8 mouse cellular contexts compared by ENCODE assay signal in the genomic region with DNA sequence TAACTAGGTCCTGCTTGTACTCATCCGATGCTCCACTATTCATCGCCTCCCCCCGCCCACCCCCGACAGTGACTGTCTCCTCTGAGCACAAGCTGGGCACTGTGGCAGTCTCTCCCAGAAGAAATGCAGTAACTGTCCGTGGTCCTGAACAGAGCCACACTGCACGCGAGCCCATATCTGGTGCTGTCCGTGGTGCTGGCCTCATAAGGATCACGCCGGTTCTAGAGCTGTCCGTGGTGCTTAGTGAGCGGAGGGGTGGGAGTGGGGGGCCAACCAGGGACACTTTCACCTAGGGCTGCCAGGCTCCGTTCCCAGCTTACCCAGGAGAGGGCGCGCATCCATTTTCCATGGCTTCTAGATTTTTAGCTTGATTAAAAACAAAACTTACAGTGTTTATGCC. TPM values are rescaled to one million over a fixed set of nuclear protein-coding genes. Genes with fewer than 3 reads are reported as not detected.
DNase-seq lines count a peak whose midpoint lies in the region; ATAC-seq and TF ChIP-seq lines count a peak whose summit lies in the region.

No protein-coding gene starts in this region.

- no peaks in the 10 kb centered on the region for H3K9me3 ChIP-seq in forebrain, embryonic 14.5 days (replicated peaks; ENCODE audit: control insufficient read depth, low read length)
- no peaks in the 10 kb centered on the region for H3K9me3 ChIP-seq in lung, embryonic 14.5 days (ENCODE audit: low read depth, low read length)

- no peak overlapping the region for H3K4me2 ChIP-seq in forebrain, embryonic 14.5 days (ENCODE audit: low read length)
- no peak overlapping the region for H3K4me2 ChIP-seq in lung, embryonic 14.5 days

- H3K9ac ChIP-seq in forebrain, embryonic 14.5 days (ENCODE audit: low read length): no peak overlapping the region
- H3K9ac ChIP-seq in lung, embryonic 14.5 days: no peak overlapping the region

- no peaks in the 10 kb centered on the region for H3K36me3 ChIP-seq in forebrain, embryonic 14.5 days (ENCODE audit: control insufficient read depth, insufficient read depth, low read length)
- no peaks in the 10 kb centered on the region for H3K36me3 ChIP-seq in lung, embryonic 14.5 days (ENCODE audit: insufficient read depth)

- H3K4me3 ChIP-seq in forebrain, embryonic 14.5 days (ENCODE audit: low read depth, low read length): no peak overlapping the region
- no peak overlapping the region for H3K4me3 ChIP-seq in lung, embryonic 14.5 days (ENCODE audit: low read depth, low read length)

- ATAC-seq in forebrain, embryonic 14.5 days: 0 out of 2 replicates have a peak, but pooled peaks have one; percentile 54
- peak; percentile 85 for ATAC-seq in lung, embryonic 14.5 days (ENCODE audit: insufficient read depth)

- intact Hi-C loops in heart, postnatal 14 days (cut with DNase I): loop anchor here (1.0 kb wide), 1 partner anchor 24 kb away; no protein-coding TSS in a partner anchor

- H3K27me3 ChIP-seq in forebrain, embryonic 14.5 days (replicated peaks; ENCODE audit: control insufficient read depth, insufficient read depth, low read length): no peaks in the 10 kb centered on the region
- no peaks in the 10 kb centered on the region for H3K27me3 ChIP-seq in lung, embryonic 14.5 days (ENCODE audit: insufficient read depth, low read length)

- 13% methylated on average over 15 of the region's 15 CpGs for WGBS in forebrain, embryonic 14.5 days
- 5% methylated on average over 15 of the region's 15 CpGs for WGBS in lung, embryonic 14.5 days

- H3K27ac ChIP-seq in forebrain, embryonic 14.5 days (ENCODE audit: low read depth, low read length): no peak overlapping the region
- H3K27ac ChIP-seq in lung, embryonic 14.5 days (ENCODE audit: low read depth): no peak overlapping the region

- peaks cover 22% of the 10 kb centered on the region for H3K4me1 ChIP-seq in forebrain, embryonic 14.5 days (ENCODE audit: control insufficient read depth, insufficient read depth, low read length)
- no peaks in the 10 kb centered on the region for H3K4me1 ChIP-seq in lung, embryonic 14.5 days (ENCODE audit: insufficient read depth)

- DNase-seq in B cell, adult 2 months: peak; percentile 72 to 74
- DNase-seq in adrenal gland, adult 2 months: peak; percentile 85
- DNase-seq in forebrain, embryonic 14.5 days (ENCODE audit: low spot score): peak; percentile 76
- DNase-seq in heart, postnatal 14 days: peak; percentile 88 to 95
- DNase-seq in kidney, postnatal 36 days: peak; percentile 84 to 95
- peak; percentile 98 for DNase-seq in lung, embryonic 14.5 days
- DNase-seq in ovary, postnatal 14 days (ENCODE audit: low spot score): peak; percentile 93
- DNase-seq in thymus, postnatal 14 days: peak; percentile 87

- TF ChIP-seq CTCF in lung, embryonic 14.5 days (IDR thresholded peaks at IDR 0.05; ENCODE audit: low read depth): peak; percentile 64

RNA-seq across cellular contexts. Expression of a gene that starts 26.4 kb away (rescaled TPM):
- total RNA-seq in adrenal gland, adult 2 months (2021): 1 to 10 TPM; 1.7 to 1.8 TPM
- 5.2 and 5.5 TPM in 2 replicates for polyA plus RNA-seq in adrenal gland, adult 2 months (2012; rRNA removed)
- polyA plus RNA-seq in forebrain, embryonic 14.5 days (2014; fragmentation: Nextera tagmentation; extraction: Ambion mirVana): 30.0 and 32.9 TPM in 2 replicates
- total RNA-seq in heart, postnatal 14 days (2021): 1 to 10 TPM; 1.4 to 1.6 TPM
- polyA plus RNA-seq in lung, embryonic 14.5 days (2014; fragmentation: Nextera tagmentation; extraction: Ambion mirVana): 0.88 and 1.8 TPM in 2 replicates
